In genomic region chr17:35027277-35028068, GRCm38 (mm10) we compare ENCODE assay signal across 8 mouse cellular contexts. TPM values are rescaled to one million over a fixed set of nuclear protein-coding genes. Genes with fewer than 3 reads are reported as not detected.
DNase-seq lines count a peak whose midpoint lies in the region; ATAC-seq lines count a peak whose summit lies in the region.

Gene Sapcd1 (minus strand): TSS chr17:35028016.

- 0 out of 2 replicates have a peak within 1 kb of the TSS, but pooled peaks have one; percentile 22 for H3K4me2 ChIP-seq in heart, embryonic 15.5 days
- H3K4me2 ChIP-seq in limb, embryonic 12.5 days = peak within 1 kb of the TSS; percentile 18

- peaks cover 35% of the 10 kb centered on the region for H3K4me1 ChIP-seq in heart, embryonic 15.5 days (replicated peaks)
- H3K4me1 ChIP-seq in limb, embryonic 12.5 days (replicated peaks) = peaks cover 17% of the 10 kb centered on the region

- ATAC-seq in heart, embryonic 15.5 days (replicated peaks; ENCODE audit: insufficient number of reproducible peaks, insufficient read depth, low FRiP score, low read depth) = no peak
- ATAC-seq in limb, embryonic 12.5 days (ENCODE audit: insufficient number of reproducible peaks, insufficient read depth, low FRiP score, low TSS enrichment, low read depth) = 0 out of 2 replicates have a peak, but pooled peaks have one; percentile 50
- ATAC-seq in erythroblast, adult 5-6 weeks (replicated peaks; ENCODE audit: low FRiP score, poor library complexity, severe bottlenecking) = no peak

- 0 out of 2 replicates have a peak within 1 kb of the TSS, but pooled peaks have one; percentile 26 for H3K27ac ChIP-seq in heart, embryonic 15.5 days
- H3K27ac ChIP-seq in limb, embryonic 12.5 days = peak within 1 kb of the TSS; percentile 63

- no peaks in the 10 kb centered on the region; the same call in 1 of the 2 replicates for H3K27me3 ChIP-seq in heart, embryonic 15.5 days
- H3K27me3 ChIP-seq in limb, embryonic 12.5 days = no peaks in the 10 kb centered on the region

- WGBS in heart, embryonic 15.5 days = 36% methylated on average over 13 of the region's 13 CpGs
- WGBS in limb, embryonic 12.5 days = 34% methylated on average over 13 of the region's 13 CpGs

- no peak within 1 kb of the TSS for H3K4me3 ChIP-seq in heart, embryonic 15.5 days
- H3K4me3 ChIP-seq in limb, embryonic 12.5 days (replicated peaks) = peak within 1 kb of the TSS; percentile 12; the same call in 1 of the 2 replicates

- H3K9ac ChIP-seq in heart, embryonic 15.5 days = no peak within 1 kb of the TSS
- 0 out of 2 replicates have a peak within 1 kb of the TSS, but pooled peaks have one; percentile 8 for H3K9ac ChIP-seq in limb, embryonic 12.5 days (replicated peaks)

- peak; percentile 34 for DNase-seq in embryo, embryonic 10.5 days (ENCODE audit: low spot score)
- DNase-seq in embryo, embryonic 10 days (ENCODE audit: low spot score) = no peak
- DNase-seq in spleen, postnatal 36 days (ENCODE audit: low spot score in 2 of 2) = peak; percentile 57 to 61
- DNase-seq in spleen, adult 18-20 months = no peak
- DNase-seq in retina, postnatal 1 day = peak; percentile 97

- H3K9me3 ChIP-seq in heart, embryonic 15.5 days (replicated peaks) = no peaks in the 10 kb centered on the region
- H3K9me3 ChIP-seq in limb, embryonic 12.5 days = no peaks in the 10 kb centered on the region

- no peaks in the 10 kb centered on the region for H3K36me3 ChIP-seq in heart, embryonic 15.5 days
- no peaks in the 10 kb centered on the region for H3K36me3 ChIP-seq in limb, embryonic 12.5 days

RNA-seq across cellular contexts. Expression of gene Sapcd1, which starts in this region (rescaled TPM):
- 1.4 and 2.8 TPM in 2 replicates for polyA plus RNA-seq in heart, embryonic 15.5 days (2015; fragmentation: Nextera tagmentation; extraction: Ambion mirVana)
- 3.2 and 3.3 TPM in 2 replicates for polyA plus RNA-seq in limb, embryonic 12.5 days (2016; fragmentation: Nextera tagmentation; extraction: Ambion mirVana)
- 2.3 TPM in 1 of 2 replicates, not detected in the other for total RNA-seq in erythroblast, adult 5-6 weeks (2015; ENCODE audit: low replicate concordance)
- not detected in 2 replicates for total RNA-seq in erythroblast, adult 5-6 weeks (2017; ENCODE audit: low replicate concordance)

Comparison
In these comparisons a context has a peak if more than half of its experiments do, and no peak if none do; other contexts are left out.
1. DNase-seq: peak in embryo, embryonic 10.5 days (single experiment), spleen, postnatal 36 days (2 of 2) and retina, postnatal 1 day (single experiment); none in embryo, embryonic 10 days (single experiment) and spleen, adult 18-20 months (0 of 2).